Mouse (Mus musculus): Measurements from ENCODE around the gene Clcn1. TPM values are rescaled to one million over a fixed set of nuclear protein-coding genes. Genes with fewer than 3 reads are reported as not detected.

Clcn1 gene
- polyA plus RNA-seq, 1 experiment from 2014 or later = 0.18 TPM

- Histone ChIP-seq H3K36me3 (peaks cover 26% of the 10 kb centered on the region), H3K9me3 (replicated peaks) (no peaks in the 10 kb centered on the region), H3K27ac (peak within 1 kb of the TSS; percentile 94), H3K9ac (peak within 1 kb of the TSS; percentile 95), H3K4me1 (peaks cover 12% of the 10 kb centered on the region; the same call in 1 of the 2 replicates), H3K27me3 (no peaks in the 10 kb centered on the region), H3K4me2 (peak within 1 kb of the TSS; percentile 77), H3K4me3 (replicated peaks) (peak within 1 kb of the TSS; percentile 93)
- peak; percentile 99 for ATAC-seq (replicated peaks; ENCODE audit: low FRiP score)
- under 1% methylated on average over 51 of the region's 51 CpGs for WGBS
Observed at GRCm38 (mm10) chr6:42264626-42265312, 21.7 kb upstream of the Clcn1 start, which contains the start of gene Casp2. TSS of gene Casp2 (plus strand) at chr6:42264985.

GRCm38 (mm10) chr6:42265391-42266330, 20.8 kb upstream of the Clcn1 start:
- Histone ChIP-seq H3K4me1 (peaks cover 12% of the 10 kb centered on the region; the same call in 1 of the 2 replicates), H3K36me3 (peaks cover 35% of the 10 kb centered on the region), H3K4me3 (replicated peaks) (peak overlapping the region; percentile 93), H3K4me2 (peak overlapping the region; percentile 77), H3K9me3 (replicated peaks) (no peaks in the 10 kb centered on the region), H3K27ac (peak overlapping the region; percentile 94), H3K27me3 (no peaks in the 10 kb centered on the region), H3K9ac (peak overlapping the region; percentile 95)
- WGBS = under 1% methylated on average over 21 of the region's 21 CpGs
- ATAC-seq (replicated peaks; ENCODE audit: low FRiP score) = no peak

- H3K9me3 ChIP-seq (replicated peaks) = no peaks in the 10 kb centered on the region
- no peak overlapping the region for H3K9ac ChIP-seq
- 0 out of 2 replicates have a peak, but pooled peaks cover 7% of the 10 kb centered on the region for H3K4me1 ChIP-seq
- ATAC-seq (replicated peaks; ENCODE audit: low FRiP score) = no peak
- H3K4me3 ChIP-seq (replicated peaks) = no peak overlapping the region
- no peak overlapping the region for H3K4me2 ChIP-seq
- no peak overlapping the region for H3K27ac ChIP-seq
- H3K27me3 ChIP-seq = no peaks in the 10 kb centered on the region
- H3K36me3 ChIP-seq = peaks cover 79% of the 10 kb centered on the region
Observed at GRCm38 (mm10) chr6:42270817-42271216, 15.7 kb upstream of the Clcn1 start.

DNA sequence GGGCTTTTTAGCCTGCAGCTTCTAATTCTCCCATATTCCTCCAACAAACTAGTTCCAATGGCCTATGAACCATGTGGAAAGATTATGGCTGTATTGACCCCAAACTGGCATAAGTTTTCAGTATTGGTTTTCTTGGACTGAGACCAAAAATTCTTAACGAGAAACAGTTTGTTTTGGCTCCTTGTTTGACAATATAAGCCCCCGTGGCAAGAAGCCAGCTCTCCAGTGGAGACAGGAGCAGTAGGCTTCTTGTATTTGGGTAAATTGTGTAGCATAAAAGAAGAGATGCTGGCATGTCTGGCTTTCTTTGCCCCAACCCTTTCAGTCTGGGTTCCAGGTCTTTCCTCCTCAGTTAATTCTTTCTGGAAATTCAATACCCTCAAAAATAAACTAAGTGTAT, 10.3 kb upstream of the Clcn1 start:
- H3K27me3 ChIP-seq = no peaks in the 10 kb centered on the region
- peaks cover 90% of the 10 kb centered on the region for H3K36me3 ChIP-seq

GRCm38 (mm10) chr6:42282865-42283528, 3.5 kb upstream of the Clcn1 start:
- H3K36me3 ChIP-seq = peaks cover 74% of the 10 kb centered on the region
- 65% methylated on average over 5 of the region's 5 CpGs for WGBS
- no peak overlapping the region for H3K27ac ChIP-seq
- H3K4me2 ChIP-seq = no peak overlapping the region
- H3K4me3 ChIP-seq (replicated peaks) = no peak overlapping the region
- no peaks in the 10 kb centered on the region for H3K4me1 ChIP-seq
- H3K9me3 ChIP-seq (replicated peaks) = no peaks in the 10 kb centered on the region
- no peak for ATAC-seq (replicated peaks; ENCODE audit: low FRiP score)
- no peak overlapping the region for H3K9ac ChIP-seq
- H3K27me3 ChIP-seq = no peaks in the 10 kb centered on the region

More for the DNA sequence above, 10.3 kb upstream of the Clcn1 start:
- H3K4me2 ChIP-seq = no peak overlapping the region
- H3K9ac ChIP-seq = no peak overlapping the region
- no peaks in the 10 kb centered on the region for H3K9me3 ChIP-seq (replicated peaks)
- 51% methylated on average over 2 of the region's 2 CpGs for WGBS
- H3K4me3 ChIP-seq (replicated peaks) = no peak overlapping the region
- H3K27ac ChIP-seq = no peak overlapping the region
- no peaks in the 10 kb centered on the region for H3K4me1 ChIP-seq
- ATAC-seq (replicated peaks; ENCODE audit: low FRiP score) = no peak

- Histone ChIP-seq H3K4me3 (replicated peaks) (no peak overlapping the region), H3K36me3 (peaks cover 31% of the 10 kb centered on the region), H3K4me2 (no peak overlapping the region), H3K9ac (no peak overlapping the region), H3K9me3 (replicated peaks) (no peaks in the 10 kb centered on the region), H3K27ac (no peak overlapping the region), H3K27me3 (no peaks in the 10 kb centered on the region), H3K4me1 (no peaks in the 10 kb centered on the region)
- no peak for ATAC-seq (replicated peaks; ENCODE audit: low FRiP score)
Observed at GRCm38 (mm10) chr6:42287562-42287961, 1.1 kb downstream of the Clcn1 start.

DNA sequence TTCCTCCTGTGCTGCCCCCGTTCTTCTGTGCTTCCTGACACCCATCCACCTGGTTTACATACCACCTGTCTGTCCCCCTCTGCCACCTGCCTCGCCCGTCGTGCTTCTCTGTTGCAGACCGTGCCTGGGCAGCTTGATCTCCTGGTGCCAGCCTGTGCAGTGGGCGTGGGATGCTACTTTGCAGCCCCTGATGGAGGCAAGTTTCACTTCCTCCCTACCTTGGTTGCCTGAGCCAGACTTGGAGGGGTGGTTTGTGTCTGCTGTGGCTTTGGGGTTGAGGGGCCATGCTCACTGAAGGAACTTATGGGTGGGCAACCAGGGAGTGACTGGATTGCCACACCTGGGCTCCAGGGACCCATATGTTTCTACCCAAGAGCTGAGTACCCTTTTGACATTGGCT, 6.8 kb downstream of the Clcn1 start:
- WGBS = 87% methylated on average over 6 of the region's 6 CpGs
- Histone ChIP-seq H3K4me2 (no peak overlapping the region), H3K36me3 (no peaks in the 10 kb centered on the region), H3K9me3 (replicated peaks) (no peaks in the 10 kb centered on the region), H3K27ac (no peak overlapping the region), H3K9ac (no peak overlapping the region), H3K27me3 (no peaks in the 10 kb centered on the region), H3K4me3 (replicated peaks) (no peak overlapping the region), H3K4me1 (no peaks in the 10 kb centered on the region)
- no peak for ATAC-seq (replicated peaks; ENCODE audit: low FRiP score)

GRCm38 (mm10) chr6:42295549-42296094, 9.1 kb downstream of the Clcn1 start:
- Histone ChIP-seq H3K9me3 (replicated peaks) (no peaks in the 10 kb centered on the region), H3K36me3 (0 out of 2 replicates have a peak, but pooled peaks cover 2% of the 10 kb centered on the region), H3K4me3 (replicated peaks) (no peak overlapping the region), H3K27me3 (no peaks in the 10 kb centered on the region), H3K4me2 (no peak overlapping the region), H3K27ac (no peak overlapping the region), H3K4me1 (no peaks in the 10 kb centered on the region), H3K9ac (no peak overlapping the region)
- 64% methylated on average over 3 of the region's 3 CpGs for WGBS
- ATAC-seq (replicated peaks; ENCODE audit: low FRiP score) = no peak

DNA sequence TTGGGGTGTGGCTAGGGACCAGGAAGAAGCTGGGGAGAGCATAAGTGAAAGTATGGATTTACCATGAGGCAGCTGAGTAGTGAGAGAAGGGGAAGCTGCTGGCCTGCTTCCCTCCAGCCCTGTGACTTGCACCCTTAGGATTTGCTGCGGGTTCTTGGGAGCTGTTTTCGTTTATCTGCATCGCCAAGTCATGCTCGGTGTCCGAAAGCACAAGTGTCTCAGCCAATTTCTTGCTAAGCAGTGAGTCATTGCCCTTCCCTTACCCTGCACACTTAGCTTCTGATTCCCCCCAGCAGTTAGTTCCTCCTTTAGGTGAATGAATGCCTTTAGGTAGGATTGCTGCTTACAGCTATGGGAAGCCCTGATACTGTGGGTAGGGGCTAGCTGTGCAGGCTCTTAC, 12.9 kb downstream of the Clcn1 start:
- no peaks in the 10 kb centered on the region for H3K27me3 ChIP-seq
- 92% methylated on average over 5 of the region's 5 CpGs for WGBS
- H3K36me3 ChIP-seq = 0 out of 2 replicates have a peak, but pooled peaks cover 2% of the 10 kb centered on the region
- H3K9me3 ChIP-seq (replicated peaks) = no peaks in the 10 kb centered on the region
- no peak overlapping the region for H3K27ac ChIP-seq
- H3K4me2 ChIP-seq = no peak overlapping the region
- no peak for ATAC-seq (replicated peaks; ENCODE audit: low FRiP score)
- H3K9ac ChIP-seq = no peak overlapping the region
- no peak overlapping the region for H3K4me3 ChIP-seq (replicated peaks)
- no peaks in the 10 kb centered on the region for H3K4me1 ChIP-seq

DNA sequence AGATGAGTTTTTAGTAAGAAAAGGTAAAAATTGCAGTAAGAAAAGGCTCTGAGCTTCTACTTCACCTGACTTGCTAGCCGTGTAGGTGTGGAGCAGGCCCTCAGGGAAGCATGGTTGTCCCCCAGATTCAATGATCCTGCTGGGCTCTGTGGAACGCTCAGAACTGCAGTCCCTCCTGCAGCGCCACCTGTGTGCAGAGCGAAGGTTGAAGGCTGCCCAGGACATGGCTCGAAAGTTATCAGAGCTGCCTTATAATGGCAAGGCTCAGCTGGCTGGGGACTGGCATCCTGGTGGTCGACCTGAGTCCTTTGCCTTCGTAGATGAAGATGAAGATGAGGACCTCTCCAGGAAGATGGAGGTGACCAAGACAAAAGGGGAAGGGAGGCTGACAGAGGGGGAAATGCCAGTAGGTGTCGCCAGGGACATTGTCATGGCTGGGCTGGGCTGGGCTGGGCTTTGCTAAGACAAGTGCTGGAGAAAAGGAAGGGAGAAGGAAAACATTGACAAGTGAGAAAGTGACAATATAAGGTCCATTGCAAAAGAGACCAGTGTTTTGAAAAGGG, 23.4 kb downstream of the Clcn1 start:
- Histone ChIP-seq H3K4me2 (no peak overlapping the region), H3K9ac (no peak overlapping the region), H3K4me3 (replicated peaks) (no peak overlapping the region), H3K36me3 (peaks cover 3% of the 10 kb centered on the region; the same call in 1 of the 2 replicates), H3K9me3 (replicated peaks) (no peaks in the 10 kb centered on the region), H3K4me1 (no peaks in the 10 kb centered on the region), H3K27ac (no peak overlapping the region), H3K27me3 (no peaks in the 10 kb centered on the region)
- no peak for ATAC-seq (replicated peaks; ENCODE audit: low FRiP score)
- WGBS = 47% methylated on average over 8 of the region's 8 CpGs

GRCm38 (mm10) chr6:42310427-42311053, 24.1 kb downstream of the Clcn1 start:
- no peak overlapping the region for H3K4me3 ChIP-seq (replicated peaks)
- WGBS = 80% methylated on average over 2 of the region's 2 CpGs
- H3K4me2 ChIP-seq = no peak overlapping the region
- H3K9ac ChIP-seq = no peak overlapping the region
- no peak overlapping the region for H3K27ac ChIP-seq
- no peaks in the 10 kb centered on the region for H3K27me3 ChIP-seq
- no peak for ATAC-seq (replicated peaks; ENCODE audit: low FRiP score)
- H3K36me3 ChIP-seq = peaks cover 3% of the 10 kb centered on the region; the same call in 1 of the 2 replicates
- no peaks in the 10 kb centered on the region for H3K4me1 ChIP-seq
- no peaks in the 10 kb centered on the region for H3K9me3 ChIP-seq (replicated peaks)
